Mouse (Mus musculus) olfactory bulb, adult 2 months (tissue): ENCODE measurements around the gene Atp13a2.

Source experiments
- CTCF ChIP-seq: fragments of 200-500 bp; IDR thresholded peaks from 2 replicates; pipeline ENCODE4 v1.5.1; 2012; ENCODE audit warnings: low read depth, mild to moderate bottlenecking, low read length, moderate library complexity; ENCODE audit not compliant: insufficient read depth
- POLR2A ChIP-seq: fragments of 200-500 bp; IDR thresholded peaks from 2 replicates; pipeline ENCODE4 v1.6.1; 2012; ENCODE audit warnings: mild to moderate bottlenecking, low read depth, low read length, moderate library complexity; ENCODE audit not compliant: insufficient read depth

DNA sequence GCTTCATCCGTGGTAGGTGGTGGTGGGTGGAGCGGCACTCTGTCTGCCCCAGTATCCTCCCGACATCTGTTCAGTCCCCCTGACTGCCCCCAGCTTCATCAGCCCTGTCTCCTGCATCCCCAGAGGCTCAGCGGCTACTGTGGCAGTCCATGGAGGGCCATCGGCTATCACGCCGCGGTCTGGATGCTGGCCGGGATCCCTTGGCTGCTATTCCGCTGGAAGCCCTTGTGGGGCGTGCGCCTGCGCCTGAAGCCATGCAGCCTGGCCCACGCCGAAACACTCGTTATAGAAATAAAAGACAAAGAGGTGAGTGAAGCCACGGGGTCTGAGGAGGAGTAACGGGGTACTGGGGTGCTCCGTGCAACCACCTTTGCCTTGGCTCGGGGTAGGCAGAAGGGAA is 5.5 kb downstream of the Atp13a2 start:
- TF ChIP-seq POLR2A (no peak), CTCF (no peak)
